Mouse (Mus musculus): ENCODE results near the gene Ust.

Ust gene

GRCm38 (mm10) chr10:8259716-8260115 is 258.9 kb downstream of the Ust start:
- in situ Hi-C loops (cut with MboI; ENCODE audit: low pct_unique_long_range_greater_than_20kb in 1 of 2, low sequenced_read_pairs in 2 of 2, unreplicated experiment in 1 of 2), result no loop called here

DNA sequence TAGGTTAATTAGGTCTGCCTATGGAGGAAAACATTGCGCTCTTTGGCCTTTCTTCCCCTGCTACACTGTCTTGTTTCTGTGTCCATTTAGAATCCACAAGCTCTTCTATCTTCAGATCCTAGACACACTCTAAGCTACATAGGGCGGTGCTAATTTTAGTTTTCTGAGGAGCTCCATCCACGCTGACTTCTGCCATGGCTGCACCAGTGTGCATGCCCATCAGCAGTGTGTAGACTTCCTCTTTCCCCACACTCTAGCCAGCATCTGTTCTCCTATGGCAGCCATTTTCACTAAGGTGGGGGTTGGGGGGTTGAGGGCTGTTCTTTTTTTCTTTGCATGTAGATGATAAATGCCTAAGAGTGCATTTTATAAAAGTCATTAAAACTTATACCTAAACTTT is 268.6 kb downstream of the Ust start:
- in situ Hi-C loops (cut with MboI; ENCODE audit: low pct_unique_long_range_greater_than_20kb in 1 of 2, low sequenced_read_pairs in 2 of 2, unreplicated experiment in 1 of 2), result no loop called here

GRCm38 (mm10) chr10:8242336-8242735 is 276.3 kb downstream of the Ust start:
- in situ Hi-C loops (cut with MboI; ENCODE audit: low pct_unique_long_range_greater_than_20kb in 1 of 2, low sequenced_read_pairs in 2 of 2, unreplicated experiment in 1 of 2), result loop anchor here in 1 of 2 experiments (5.0 kb wide), 1 partner anchor 360 kb away; no protein-coding TSS in a partner anchor

DNA sequence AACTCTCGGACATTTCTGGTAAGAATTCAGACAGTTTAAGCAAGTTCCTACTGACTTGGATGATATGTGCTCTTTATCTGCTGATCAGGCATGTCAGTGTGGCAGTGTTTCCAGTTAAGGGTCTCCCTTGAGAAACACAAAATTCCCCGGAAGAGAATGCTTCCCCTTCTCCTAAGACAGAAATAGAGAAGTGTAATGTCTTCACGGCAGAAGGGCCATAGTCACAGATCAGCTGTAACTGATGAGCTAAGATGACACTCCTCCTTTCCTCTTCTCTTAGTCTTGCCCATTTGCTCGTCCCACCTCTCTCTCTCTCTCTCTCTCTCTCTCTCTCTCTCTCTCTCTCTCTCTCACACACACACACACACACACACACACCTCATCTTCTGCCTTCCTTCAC is 277.9 kb downstream of the Ust start:
- in situ Hi-C loops (cut with MboI; ENCODE audit: low pct_unique_long_range_greater_than_20kb in 1 of 2, low sequenced_read_pairs in 2 of 2, unreplicated experiment in 1 of 2), result loop anchor here in 1 of 2 experiments (5.0 kb wide), 1 partner anchor 358 kb away; no protein-coding TSS in a partner anchor

- in situ Hi-C loops (cut with MboI; ENCODE audit: low pct_unique_long_range_greater_than_20kb in 1 of 2, low sequenced_read_pairs in 2 of 2, unreplicated experiment in 1 of 2), result loop anchor here in 1 of 2 experiments (5.0 kb wide), 1 partner anchor 358 kb away; no protein-coding TSS in a partner anchor
Observed at GRCm38 (mm10) chr10:8240242-8240641, 278.4 kb downstream of the Ust start.

- in situ Hi-C loops (cut with MboI; ENCODE audit: low pct_unique_long_range_greater_than_20kb in 1 of 2, low sequenced_read_pairs in 2 of 2, unreplicated experiment in 1 of 2), result loop anchor here in 1 of 2 experiments (10.0 kb wide), 1 partner anchor 352 kb away; no protein-coding TSS in a partner anchor
Observed at GRCm38 (mm10) chr10:8236780-8237571, 281.6 kb downstream of the Ust start.

- in situ Hi-C loops (cut with MboI; ENCODE audit: low pct_unique_long_range_greater_than_20kb in 1 of 2, low sequenced_read_pairs in 2 of 2, unreplicated experiment in 1 of 2), result loop anchor here in 1 of 2 experiments (10.0 kb wide), 1 partner anchor 349 kb away; no protein-coding TSS in a partner anchor
Observed at GRCm38 (mm10) chr10:8233148-8233901, 285.3 kb downstream of the Ust start.

DNA sequence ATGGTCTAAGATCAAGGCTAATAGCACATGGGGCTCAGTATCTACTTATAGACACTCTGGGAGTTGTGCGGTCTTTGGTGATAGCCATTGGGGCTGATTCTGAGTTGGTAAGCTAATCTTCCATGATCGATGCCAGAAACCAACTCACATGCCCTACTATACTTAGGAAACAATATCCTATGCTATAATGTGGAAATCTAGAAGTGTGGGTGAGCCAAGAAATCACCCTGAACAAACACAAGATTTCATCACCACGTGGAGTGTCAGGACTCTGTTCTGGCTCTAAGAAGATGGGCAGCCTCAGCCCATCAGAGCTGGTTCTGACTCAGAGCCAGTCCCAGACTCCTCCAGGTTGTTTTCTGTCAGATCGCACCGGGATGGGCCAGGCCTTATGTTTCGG is 286.1 kb downstream of the Ust start:
- in situ Hi-C loops (cut with MboI; ENCODE audit: low pct_unique_long_range_greater_than_20kb in 1 of 2, low sequenced_read_pairs in 2 of 2, unreplicated experiment in 1 of 2), result loop anchor here in 1 of 2 experiments (10.0 kb wide), 1 partner anchor 348 kb away; no protein-coding TSS in a partner anchor

- in situ Hi-C loops (cut with MboI; ENCODE audit: low pct_unique_long_range_greater_than_20kb in 1 of 2, low sequenced_read_pairs in 2 of 2, unreplicated experiment in 1 of 2), result no loop called here
Observed at GRCm38 (mm10) chr10:8228375-8228743, 290.3 kb downstream of the Ust start.

GRCm38 (mm10) chr10:8227705-8228374 is 290.8 kb downstream of the Ust start:
- in situ Hi-C loops (cut with MboI; ENCODE audit: low pct_unique_long_range_greater_than_20kb in 1 of 2, low sequenced_read_pairs in 2 of 2, unreplicated experiment in 1 of 2), result no loop called here

- in situ Hi-C loops (cut with MboI; ENCODE audit: low pct_unique_long_range_greater_than_20kb in 1 of 2, low sequenced_read_pairs in 2 of 2, unreplicated experiment in 1 of 2), result no loop called here
Observed at GRCm38 (mm10) chr10:8226650-8227049, 292.0 kb downstream of the Ust start.

DNA sequence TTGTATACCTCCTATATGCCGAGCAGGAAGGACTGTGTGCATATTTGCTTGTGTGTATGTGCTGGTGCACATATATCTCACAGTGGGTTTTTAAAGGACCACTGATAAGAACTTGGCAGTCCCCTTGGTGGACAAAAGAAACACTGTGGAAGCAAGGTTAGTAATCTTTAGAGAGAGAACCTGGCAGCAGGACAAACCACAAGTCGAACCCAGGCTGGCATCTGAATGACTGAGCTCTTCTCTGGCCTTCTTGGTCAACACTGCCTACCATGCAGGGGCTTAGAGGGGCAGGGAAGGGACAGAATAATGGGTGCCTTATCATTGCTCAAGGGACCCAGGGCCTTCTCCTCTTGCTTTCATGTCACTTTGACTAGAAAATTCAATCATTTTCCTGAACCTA is 294.0 kb downstream of the Ust start:
- in situ Hi-C loops (cut with MboI; ENCODE audit: low pct_unique_long_range_greater_than_20kb in 1 of 2, low sequenced_read_pairs in 2 of 2, unreplicated experiment in 1 of 2), result no loop called here

- in situ Hi-C loops (cut with MboI; ENCODE audit: low pct_unique_long_range_greater_than_20kb in 1 of 2, low sequenced_read_pairs in 2 of 2, unreplicated experiment in 1 of 2), result no loop called here
Observed at GRCm38 (mm10) chr10:8224046-8224445, 294.6 kb downstream of the Ust start.

GRCm38 (mm10) chr10:8216946-8217345 is 301.7 kb downstream of the Ust start:
- in situ Hi-C loops (cut with MboI; ENCODE audit: low pct_unique_long_range_greater_than_20kb in 1 of 2, low sequenced_read_pairs in 2 of 2, unreplicated experiment in 1 of 2), result no loop called here

GRCm38 (mm10) chr10:8215181-8215580 is 303.4 kb downstream of the Ust start:
- in situ Hi-C loops (cut with MboI; ENCODE audit: low pct_unique_long_range_greater_than_20kb in 1 of 2, low sequenced_read_pairs in 2 of 2, unreplicated experiment in 1 of 2), result no loop called here

DNA sequence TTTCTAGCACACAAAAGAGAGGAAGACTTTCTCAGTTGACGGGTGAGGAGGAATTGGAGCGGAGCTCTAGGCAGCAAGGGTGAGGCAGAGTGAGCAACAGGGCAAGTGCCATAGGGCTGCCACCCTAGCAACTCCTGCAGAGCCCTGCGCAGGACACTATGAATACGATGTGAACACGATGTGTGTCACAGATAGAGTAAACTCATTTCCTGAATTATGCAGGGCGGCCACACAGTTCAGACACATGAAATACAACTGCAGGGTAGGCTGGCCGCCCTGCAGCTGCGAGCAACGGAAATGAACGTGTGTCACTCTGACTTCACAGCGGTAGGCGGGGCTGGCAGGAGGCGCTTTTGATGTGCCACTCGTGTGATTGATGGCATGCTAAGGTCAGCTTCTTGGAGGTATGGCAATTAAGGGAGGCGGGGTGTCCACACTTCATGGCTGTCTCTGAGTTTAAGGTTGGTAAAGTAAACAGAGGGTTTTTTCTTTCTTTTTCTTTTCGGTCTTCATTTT is 304.7 kb downstream of the Ust start:
- in situ Hi-C loops (cut with MboI; ENCODE audit: low pct_unique_long_range_greater_than_20kb in 1 of 2, low sequenced_read_pairs in 2 of 2, unreplicated experiment in 1 of 2), result no loop called here

DNA sequence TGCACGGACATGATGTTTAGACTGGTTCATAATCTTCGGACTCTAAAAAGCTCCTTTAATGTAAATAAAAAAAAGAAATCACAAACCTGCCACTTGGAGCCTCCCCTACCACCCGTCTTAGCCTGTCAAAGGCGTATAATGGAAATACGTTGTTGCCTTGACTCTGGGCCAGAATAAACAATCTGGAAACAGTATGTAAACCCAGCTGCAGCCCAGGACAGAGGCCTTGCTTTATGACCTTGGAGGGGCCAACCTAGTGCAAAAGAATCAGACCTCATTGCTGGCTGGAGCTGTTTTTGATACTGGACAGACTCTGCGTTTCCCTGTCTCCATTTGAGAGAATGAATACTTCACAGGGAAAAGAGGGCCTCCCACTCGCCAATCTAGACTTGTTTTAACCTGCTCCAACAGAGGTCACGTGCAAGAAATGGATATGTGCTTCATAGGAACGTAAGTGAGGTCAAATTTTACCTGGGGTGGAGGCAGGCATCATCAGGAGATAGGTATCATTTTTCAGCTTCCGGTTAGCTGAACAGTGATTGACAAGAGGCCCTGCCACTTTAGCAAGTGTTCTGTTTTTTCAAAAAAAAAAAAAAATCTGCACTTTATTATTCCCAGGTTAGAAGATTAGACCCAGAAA is 305.2 kb downstream of the Ust start:
- in situ Hi-C loops (cut with MboI; ENCODE audit: low pct_unique_long_range_greater_than_20kb in 1 of 2, low sequenced_read_pairs in 2 of 2, unreplicated experiment in 1 of 2), result no loop called here

DNA sequence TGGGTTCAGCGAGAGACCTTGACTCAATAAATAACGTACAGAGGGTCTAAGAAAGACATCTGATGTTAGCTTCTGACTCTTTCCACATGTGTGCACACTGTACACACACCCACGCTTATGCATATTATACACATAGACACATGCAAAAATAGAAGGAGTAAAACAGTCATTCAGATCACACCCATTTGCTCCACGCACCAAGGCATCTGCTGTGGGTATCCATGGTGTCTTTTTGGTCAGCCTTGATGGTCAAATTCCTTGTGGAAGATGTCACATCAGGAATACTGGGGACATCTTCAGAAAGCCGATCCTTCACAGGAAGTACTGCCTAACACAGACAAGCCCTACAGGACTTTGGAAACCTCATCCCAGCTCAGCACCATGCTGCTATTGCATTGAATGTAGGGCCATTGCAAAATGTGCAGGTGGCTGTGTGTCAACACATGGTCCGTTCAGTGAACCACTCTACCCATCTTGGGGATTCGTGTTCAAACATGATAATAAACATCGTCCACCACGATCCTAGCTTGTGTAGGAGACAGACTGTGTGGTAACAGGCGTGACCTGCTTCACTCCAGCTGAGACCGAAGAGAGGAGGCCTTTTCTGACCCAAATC is 305.9 kb downstream of the Ust start:
- in situ Hi-C loops (cut with MboI; ENCODE audit: low pct_unique_long_range_greater_than_20kb in 1 of 2, low sequenced_read_pairs in 2 of 2, unreplicated experiment in 1 of 2), result no loop called here
